In genomic region chr6:100792055-100792659, GRCm38 (mm10) we compare ENCODE assay signal across 13 mouse cellular contexts.
"Had no signal": no experiment of that assay in that cellular context is flagged by ENCODE, and none has a peak within 500 bp of the region (broad histone marks: within the 10 kb centered on the region; RNA-seq: fewer than 3 reads in every experiment).

No protein-coding gene starts in this region.

- H3K4me3 ChIP-seq: layer of hippocampus, adult 2 months; left cerebral cortex, adult 2 months; liver, embryonic 13.5 days; stomach, embryonic 15.5 days had no signal

- H3K27ac ChIP-seq: kidney, postnatal 0 days; layer of hippocampus, adult 2 months; left cerebral cortex, adult 2 months; liver, embryonic 13.5 days; stomach, embryonic 15.5 days had no signal

- H3K9ac ChIP-seq: liver, embryonic 13.5 days; stomach, embryonic 15.5 days had no signal

- H3K9me3 ChIP-seq: liver, embryonic 13.5 days; stomach, embryonic 15.5 days had no signal

- H3K27me3 ChIP-seq: liver, embryonic 13.5 days; stomach, embryonic 15.5 days had no signal

- DNase-seq: kidney, postnatal 25 days; layer of hippocampus, adult 9-11 months; liver, embryonic 13.5 days; lung, adult 2 months; lung, postnatal 14 days; right cerebral cortex, postnatal 14 days; right cerebral cortex, postnatal 4 days; thymus, postnatal 25 days had no signal

- H3K4me2 ChIP-seq: liver, embryonic 13.5 days; midbrain, embryonic 11.5 days; stomach, embryonic 15.5 days had no signal

- H3K36me3 ChIP-seq: liver, embryonic 13.5 days; stomach, embryonic 15.5 days had no signal

- H3K4me1 ChIP-seq: liver, embryonic 13.5 days; stomach, embryonic 15.5 days had no signal
